Comparison of ENCODE assay signal across 9 mouse cellular contexts in the genomic region with DNA sequence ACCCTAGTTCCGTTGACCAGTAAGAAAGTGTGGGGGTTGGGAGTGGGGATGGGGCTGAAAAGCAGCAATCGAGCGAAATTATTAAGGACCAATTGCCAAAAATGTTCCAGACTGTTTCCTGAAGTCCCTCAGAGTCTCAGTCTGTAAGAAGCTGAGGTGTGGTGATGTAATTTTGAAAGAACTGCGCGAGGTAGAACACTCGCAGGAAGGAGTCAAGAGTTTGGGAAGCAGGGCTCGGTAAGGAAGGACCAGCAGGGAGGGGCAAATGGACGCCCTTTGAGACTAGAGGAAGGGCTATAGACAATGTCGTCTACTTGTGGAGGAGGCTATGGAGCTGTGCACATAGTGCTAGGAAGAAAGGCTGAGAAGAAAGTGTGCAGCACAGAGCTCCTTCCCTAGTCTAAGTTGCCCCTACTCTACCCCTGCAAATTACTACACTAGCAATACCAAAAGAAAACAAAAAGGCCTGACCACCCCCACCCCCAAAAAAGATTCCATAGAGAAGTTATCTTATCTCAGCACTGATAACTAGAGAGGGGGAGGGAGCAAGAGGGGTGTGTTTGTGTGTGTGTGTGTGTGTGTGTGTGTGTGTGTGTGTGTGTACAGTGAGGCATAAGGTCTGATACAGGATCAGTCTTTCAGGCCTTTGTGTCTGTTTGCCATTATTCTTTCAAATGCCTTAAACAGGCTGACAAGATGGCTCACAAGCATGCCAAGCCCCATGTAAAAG. TPM values are rescaled to one million over a fixed set of nuclear protein-coding genes. Genes with fewer than 3 reads are reported as not detected.
DNase-seq lines count a peak whose midpoint lies in the region; ATAC-seq and TF ChIP-seq lines count a peak whose summit lies in the region.
"Had no signal": no experiment of that assay in that cellular context is flagged by ENCODE, and none has a peak within 500 bp of the region (broad histone marks: within the 10 kb centered on the region; RNA-seq: fewer than 3 reads in every experiment).

No protein-coding gene starts in this region.

- no peaks in the 10 kb centered on the region for H3K27me3 ChIP-seq in lung, embryonic 14.5 days (ENCODE audit: insufficient read depth, low read length)
- no peaks in the 10 kb centered on the region for H3K27me3 ChIP-seq in forebrain, embryonic 10.5 days (ENCODE audit: poor library complexity, severe bottlenecking)
- H3K27me3 ChIP-seq in small intestine, adult 2 months (ENCODE audit: control insufficient read depth, insufficient read depth, low read length) = no peaks in the 10 kb centered on the region

- peak overlapping the region; percentile 41 for H3K9ac ChIP-seq in lung, embryonic 14.5 days

- peak overlapping the region; percentile 83 for H3K27ac ChIP-seq in lung, embryonic 14.5 days (ENCODE audit: low read depth)
- H3K27ac ChIP-seq in forebrain, embryonic 10.5 days = peak overlapping the region; percentile 95
- peak overlapping the region; percentile 48 for H3K27ac ChIP-seq in small intestine, adult 2 months (ENCODE audit: insufficient read depth, low read depth, low read length)

- peak; percentile 49 for DNase-seq in lung, embryonic 14.5 days
- DNase-seq in lung, postnatal 25 days (ENCODE audit: low spot score) = no peak
- no peak for DNase-seq in forebrain, embryonic 10.5 days (ENCODE audit: extremely low spot score, low spot score)
- DNase-seq in liver = peak; percentile 22
- DNase-seq in gastrocnemius, postnatal 10 days = no peak
- DNase-seq in adrenal gland, adult 18-20 months (ENCODE audit: low spot score in 2 of 2) = no peak
- no peak for DNase-seq in embryo, embryonic 10 days (ENCODE audit: low spot score)
- DNase-seq: kidney, postnatal 10 days had no signal

- no peak for ATAC-seq in lung, embryonic 14.5 days (ENCODE audit: insufficient read depth)

- peaks cover 9% of the 10 kb centered on the region; the same call in 1 of the 2 replicates for H3K4me1 ChIP-seq in lung, embryonic 14.5 days (ENCODE audit: insufficient read depth)
- H3K4me1 ChIP-seq in forebrain, embryonic 10.5 days = peaks cover 28% of the 10 kb centered on the region
- H3K4me1 ChIP-seq in small intestine, adult 2 months (ENCODE audit: control insufficient read depth, insufficient read depth, insufficient read length, low read length) = peaks cover 26% of the 10 kb centered on the region

- no peak for TF ChIP-seq CTCF in lung, embryonic 14.5 days (IDR thresholded peaks at IDR 0.05; ENCODE audit: low read depth)
- TF ChIP-seq CTCF in small intestine, adult 2 months (IDR thresholded peaks at IDR 0.05; ENCODE audit: extremely low read depth, insufficient read length, insufficient replicate concordance, low read depth, low read length) = no peak

- H3K36me3 ChIP-seq in lung, embryonic 14.5 days (ENCODE audit: insufficient read depth) = no peaks in the 10 kb centered on the region
- H3K36me3 ChIP-seq in forebrain, embryonic 10.5 days (replicated peaks) = no peaks in the 10 kb centered on the region
- no peaks in the 10 kb centered on the region for H3K36me3 ChIP-seq in small intestine, adult 2 months (ENCODE audit: control insufficient read depth, insufficient read depth, low read length)

- WGBS in lung, embryonic 14.5 days = 16% methylated on average over 9 of the region's 9 CpGs
- WGBS in forebrain, embryonic 10.5 days = 27% methylated on average over 9 of the region's 9 CpGs
- WGBS in small intestine, adult 2 months = 10% methylated on average over 9 of the region's 9 CpGs

- no peaks in the 10 kb centered on the region for H3K9me3 ChIP-seq in lung, embryonic 14.5 days (ENCODE audit: low read depth, low read length)
- no peaks in the 10 kb centered on the region for H3K9me3 ChIP-seq in forebrain, embryonic 10.5 days

- peak overlapping the region; percentile 84 for H3K4me2 ChIP-seq in lung, embryonic 14.5 days

- H3K4me3 ChIP-seq in lung, embryonic 14.5 days (ENCODE audit: low read depth, low read length) = peak overlapping the region; percentile 49
- H3K4me3 ChIP-seq in forebrain, embryonic 10.5 days = peak overlapping the region; percentile 66
- no peak overlapping the region for H3K4me3 ChIP-seq in small intestine, adult 2 months (ENCODE audit: low read depth, low read length)

- no peak for TF ChIP-seq POLR2A in small intestine, adult 2 months (IDR thresholded peaks at IDR 0.05; ENCODE audit: low read depth, low read length)

RNA-seq across cellular contexts. Expression of a gene that starts 22.5 kb away (rescaled TPM):
- polyA plus RNA-seq in lung, embryonic 14.5 days (2014; fragmentation: Nextera tagmentation; extraction: Ambion mirVana) = 74.7 and 85.6 TPM in 2 replicates
- polyA plus RNA-seq in forebrain, embryonic 10.5 days (2016; fragmentation: Nextera tagmentation; extraction: Ambion mirVana) = 114 TPM in 2 replicates
- polyA plus RNA-seq in small intestine, adult 2 months (2012; rRNA removed) = 76.5 and 98.7 TPM in 2 replicates
- total RNA-seq in gastrocnemius, postnatal 10 days (2021) = 10 to 100 TPM; 18.9 to 22.7 TPM
- total RNA-seq in adrenal gland, adult 18-20 months (2021) = 10 to 100 TPM; 30.9 to 36.0 TPM

RNA-seq across cellular contexts. Expression of a gene that starts 33.7 kb away (rescaled TPM):
- polyA plus RNA-seq in lung, embryonic 14.5 days (2014; fragmentation: Nextera tagmentation; extraction: Ambion mirVana) = 0.26 and 0.38 TPM in 2 replicates
- polyA plus RNA-seq in forebrain, embryonic 10.5 days (2016; fragmentation: Nextera tagmentation; extraction: Ambion mirVana) = 0.06 and 0.20 TPM in 2 replicates
- polyA plus RNA-seq in small intestine, adult 2 months (2012; rRNA removed) = not detected in 2 replicates
- not detected for total RNA-seq in gastrocnemius, postnatal 10 days (2021)
- total RNA-seq in adrenal gland, adult 18-20 months (2021) = 1 to 10 TPM; 2.1 to 6.0 TPM

Comparison
In these comparisons a context has a peak if more than half of its experiments do, and no peak if none do; other contexts are left out.
1. DNase-seq: peak in lung, embryonic 14.5 days (single experiment) and liver (single experiment); none in lung, postnatal 25 days (single experiment), forebrain, embryonic 10.5 days (single experiment), gastrocnemius, postnatal 10 days (single experiment), adrenal gland, adult 18-20 months (0 of 2) and embryo, embryonic 10 days (single experiment).
2. Peak in every context shown above with its lines, with median percentiles within 50 percentile points of each other: H3K27ac ChIP-seq.